ENCODE assay signal across 29 mouse cellular contexts in genomic region chr4:105506190-105506589, GRCm38 (mm10).
DNase-seq lines count a peak whose midpoint lies in the region; ATAC-seq lines count a peak whose summit lies in the region.
"Had no signal": no experiment of that assay in that cellular context is flagged by ENCODE, and none has a peak within 500 bp of the region (broad histone marks: within the 10 kb centered on the region; RNA-seq: fewer than 3 reads in every experiment).

No protein-coding gene starts in this region.

- H3K9me3 ChIP-seq in kidney, embryonic 14.5 days (ENCODE audit: control insufficient read depth, low read length), result no peaks in the 10 kb centered on the region
- H3K9me3 ChIP-seq: embryonic facial prominence, embryonic 12.5 days; heart, embryonic 12.5 days; hindbrain, embryonic 10.5 days; hindbrain, embryonic 15.5 days; limb, embryonic 10.5 days; limb, embryonic 15.5 days; liver, embryonic 13.5 days had no signal

- no peak overlapping the region for H3K9ac ChIP-seq in kidney, embryonic 14.5 days (ENCODE audit: low read depth, low read length)
- H3K9ac ChIP-seq: embryonic facial prominence, embryonic 12.5 days; heart, embryonic 12.5 days; hindbrain, embryonic 15.5 days; limb, embryonic 15.5 days; liver, embryonic 13.5 days had no signal

- WGBS in kidney, embryonic 14.5 days, result 66% methylated on average over 2 of the region's 2 CpGs

- DNase-seq in heart, adult 18-20 months, result peak; percentile 11 to 29
- DNase-seq in heart, postnatal 36 days, result no peak
- peak; percentile 43 for DNase-seq in kidney, adult 9 months
- peak; percentile 26 for DNase-seq in ZHBTc4 (ENCODE audit: low read depth, low spot score)
- peak; percentile 18 to 48 for DNase-seq in kidney, postnatal 36 days
- DNase-seq in right cerebral cortex, adult 2 months (ENCODE audit: low spot score in 2 of 2), result no peak
- DNase-seq: adrenal gland, adult 2 months; cerebellum, adult 11 months; cerebellum, adult 9-10 months; embryo, embryonic 11 days; gastrocnemius, postnatal 36 days; layer of hippocampus, adult 9-11 months; liver, embryonic 13.5 days; lung, adult 18-20 months; lung, postnatal 36 days; right cerebral cortex, postnatal 14 days; thymus, postnatal 4 days had no signal

- H3K27me3 ChIP-seq in kidney, embryonic 14.5 days (ENCODE audit: control insufficient read depth, insufficient read depth, low read length), result no peaks in the 10 kb centered on the region
- H3K27me3 ChIP-seq: embryonic facial prominence, embryonic 12.5 days; heart, embryonic 12.5 days; hindbrain, embryonic 15.5 days; limb, embryonic 15.5 days; liver, embryonic 13.5 days had no signal

- no peak overlapping the region for H3K27ac ChIP-seq in kidney, embryonic 14.5 days (ENCODE audit: low read depth, low read length)
- H3K27ac ChIP-seq: embryonic facial prominence, embryonic 12.5 days; hindbrain, embryonic 10.5 days; hindbrain, embryonic 15.5 days; limb, embryonic 10.5 days; limb, embryonic 15.5 days; liver, embryonic 13.5 days had no signal

- H3K4me3 ChIP-seq in kidney, embryonic 14.5 days (ENCODE audit: low read length), result no peak overlapping the region
- H3K4me3 ChIP-seq: embryonic facial prominence, embryonic 12.5 days; heart, embryonic 12.5 days; hindbrain, embryonic 10.5 days; hindbrain, embryonic 15.5 days; limb, embryonic 10.5 days; limb, embryonic 15.5 days; liver, embryonic 13.5 days had no signal

- ATAC-seq in kidney, embryonic 14.5 days (ENCODE audit: low FRiP score, low TSS enrichment), result no peak
- ATAC-seq: activated CD4-positive, CD25-positive, alpha-beta regulatory T cell, adult 4 months; CD4-positive, CD25-positive, alpha-beta regulatory T cell, adult 4 months; forebrain, embryonic 14.5 days; inflammation-experienced regulatory T-cells, adult 6 months had no signal

- no peaks in the 10 kb centered on the region for H3K36me3 ChIP-seq in kidney, embryonic 14.5 days (ENCODE audit: control insufficient read depth, insufficient read depth, low read length)
- H3K36me3 ChIP-seq: embryonic facial prominence, embryonic 12.5 days; heart, embryonic 12.5 days; hindbrain, embryonic 10.5 days; hindbrain, embryonic 15.5 days; limb, embryonic 10.5 days; limb, embryonic 15.5 days; liver, embryonic 13.5 days had no signal

- H3K4me1 ChIP-seq in kidney, embryonic 14.5 days (ENCODE audit: control insufficient read depth, insufficient read depth, low read length), result no peaks in the 10 kb centered on the region
- H3K4me1 ChIP-seq: embryonic facial prominence, embryonic 12.5 days; heart, embryonic 12.5 days; hindbrain, embryonic 10.5 days; hindbrain, embryonic 15.5 days; limb, embryonic 10.5 days; limb, embryonic 15.5 days; liver, embryonic 13.5 days had no signal

- H3K4me2 ChIP-seq in kidney, embryonic 14.5 days (replicated peaks; ENCODE audit: low read depth, low read length), result no peak overlapping the region
- H3K4me2 ChIP-seq: embryonic facial prominence, embryonic 12.5 days; heart, embryonic 12.5 days; hindbrain, embryonic 15.5 days; limb, embryonic 15.5 days; liver, embryonic 13.5 days; midbrain, embryonic 11.5 days had no signal

- intact Hi-C loops in heart, postnatal 36 days (cut with DNase I), result loop anchor here (2.0 to 5.0 kb wide), 6 partner anchors 45 to 347 kb away; no protein-coding TSS in a partner anchor

Comparison
In these comparisons a context has a peak if more than half of its experiments do, and no peak if none do; other contexts are left out.
1. DNase-seq: peak in heart, adult 18-20 months (2 of 2), kidney, adult 9 months (single experiment), ZHBTc4 (single experiment) and kidney, postnatal 36 days (2 of 2); none in heart, postnatal 36 days (0 of 2) and right cerebral cortex, adult 2 months (0 of 2).